Mouse (Mus musculus) lung, embryonic 15.5 days (tissue): ENCODE results near the gene Aldh1a2. TPM values are rescaled to one million over a fixed set of nuclear protein-coding genes. Genes with fewer than 3 reads are reported as not detected.
A peak's percentile ranks its signal among the peaks of the same experiment; 100 is the strongest.

Source experiments
- ATAC-seq: fragments of 200-750 bp; cut with Nextera tagmentation; 2 replicates; pipeline ENCODE4 v1.8.0; 2017; ENCODE audit warnings: moderate number of reproducible peaks, borderline replicate concordance; ENCODE audit not compliant: low FRiP score, low TSS enrichment; ENCODE audit errors: extremely low read depth
- H3K27ac ChIP-seq: fragments of 300-500 bp; sonication (generic); 2 replicates; pipeline ENCODE4 v1.5.1; 2015; ENCODE audit warnings: moderate library complexity, mild to moderate bottlenecking, inconsistent platforms
- H3K27me3 ChIP-seq: fragments of 300-500 bp; sonication (generic); 2 replicates; pipeline ENCODE4 v1.6.1; 2015; ENCODE audit warnings: inconsistent platforms
- H3K36me3 ChIP-seq: fragments of 300-500 bp; sonication (generic); 2 replicates; pipeline ENCODE4 v1.6.1; 2015; ENCODE audit warnings: inconsistent platforms
- H3K4me1 ChIP-seq: fragments of 300-500 bp; sonication (generic); 2 replicates; pipeline ENCODE4 v1.6.1; 2015; ENCODE audit warnings: inconsistent platforms
- H3K4me2 ChIP-seq: fragments of 300-500 bp; sonication (generic); 2 replicates; pipeline ENCODE4 v1.6.1; 2015; ENCODE audit warnings: inconsistent platforms, mild to moderate bottlenecking, moderate library complexity
- H3K4me3 ChIP-seq: fragments of 300-500 bp; sonication (generic); 2 replicates; pipeline ENCODE4 v1.5.1; 2015; ENCODE audit warnings: mild to moderate bottlenecking, inconsistent platforms
- H3K9ac ChIP-seq: fragments of 300-500 bp; sonication (generic); 2 replicates; pipeline ENCODE4 v1.6.1; 2015; ENCODE audit warnings: inconsistent platforms
- H3K9me3 ChIP-seq: fragments of 300-500 bp; sonication (generic); 2 replicates; pipeline ENCODE4 v1.6.1; 2016; ENCODE audit warnings: inconsistent platforms
- WGBS: fragments of 180-500 bp; shearing (Covaris S2); methylation state at CpG from one replicate; pipeline ENCODE4 v1.1.7; 2015; 5-methylcytosine and 5-hydroxymethylcytosine counted together
- polyA plus RNA-seq: library from polyadenylated mRNA; unstranded; fragments of >200 nt; fragmentation: Nextera tagmentation; extraction: Ambion mirVana; gene quantifications from 2 replicates; pipeline ENCODE4 v1.2.1, GENCODE M21; 2015

Aldh1a2 gene
- polyA plus RNA-seq, result 30.6 and 37.3 TPM in 2 replicates

GRCm38 (mm10) chr9:71215248-71216035 lies at the start of gene Aldh1a2:
Gene Aldh1a2, plus strand, starts transcription at chr9:71215789.
- 1% methylated on average over 97 of the region's 97 CpGs for WGBS
- H3K9me3 ChIP-seq, result no peaks in the 10 kb centered on the region
- H3K36me3 ChIP-seq, result no peaks in the 10 kb centered on the region
- H3K4me3 ChIP-seq, result peak within 1 kb of the TSS; percentile 48
- H3K9ac ChIP-seq, result peak within 1 kb of the TSS; percentile 16; the same call in 1 of the 2 replicates
- H3K27me3 ChIP-seq, result peaks cover 83% of the 10 kb centered on the region
- no peak within 1 kb of the TSS for H3K27ac ChIP-seq
- peak within 1 kb of the TSS; percentile 88 for H3K4me2 ChIP-seq
- peaks cover 14% of the 10 kb centered on the region for H3K4me1 ChIP-seq
- peak; percentile 83 for ATAC-seq

GRCm38 (mm10) chr9:71166019-71166705 lies 49.4 kb upstream of the Aldh1a2 start:
- H3K36me3 ChIP-seq, result no peaks in the 10 kb centered on the region
- no peaks in the 10 kb centered on the region for H3K9me3 ChIP-seq
- 82% methylated on average over 5 of the region's 5 CpGs for WGBS
- H3K27ac ChIP-seq, result no peak overlapping the region
- no peaks in the 10 kb centered on the region for H3K27me3 ChIP-seq
- no peak overlapping the region for H3K4me2 ChIP-seq
- H3K4me3 ChIP-seq, result no peak overlapping the region
- peaks cover 18% of the 10 kb centered on the region for H3K4me1 ChIP-seq
- no peak for ATAC-seq
- no peak overlapping the region for H3K9ac ChIP-seq

GRCm38 (mm10) chr9:71166871-71167465 lies 48.6 kb upstream of the Aldh1a2 start:
- WGBS, result 56% methylated on average over 5 of the region's 5 CpGs
- Histone ChIP-seq H3K27me3 (no peaks in the 10 kb centered on the region), H3K9ac (no peak overlapping the region), H3K4me1 (peaks cover 18% of the 10 kb centered on the region), H3K4me3 (no peak overlapping the region), H3K36me3 (no peaks in the 10 kb centered on the region), H3K4me2 (no peak overlapping the region), H3K9me3 (no peaks in the 10 kb centered on the region), H3K27ac (no peak overlapping the region)
- peak; percentile 35; the same call in 1 of the 2 replicates for ATAC-seq

- H3K27me3 ChIP-seq, result no peaks in the 10 kb centered on the region
- no peaks in the 10 kb centered on the region for H3K36me3 ChIP-seq
- H3K4me3 ChIP-seq, result no peak overlapping the region
- 36% methylated on average over 2 of the region's 2 CpGs for WGBS
- H3K27ac ChIP-seq, result peak overlapping the region; percentile 66; the same call in 1 of the 2 replicates
- H3K4me2 ChIP-seq, result no peak overlapping the region
- H3K4me1 ChIP-seq, result peaks cover 18% of the 10 kb centered on the region
- H3K9ac ChIP-seq, result no peak overlapping the region
- ATAC-seq, result peak; percentile 19; the same call in 1 of the 2 replicates
- H3K9me3 ChIP-seq, result no peaks in the 10 kb centered on the region
These were observed 47.9 kb upstream of the Aldh1a2 start for GRCm38 (mm10) chr9:71167473-71168215.

- Histone ChIP-seq H3K9me3 (no peaks in the 10 kb centered on the region), H3K27me3 (no peaks in the 10 kb centered on the region), H3K4me2 (peak within 1 kb of the TSS; percentile 27; the same call in 1 of the 2 replicates), H3K27ac (peak within 1 kb of the TSS; percentile 66; the same call in 1 of the 2 replicates), H3K9ac (no peak within 1 kb of the TSS), H3K4me3 (no peak within 1 kb of the TSS), H3K36me3 (no peaks in the 10 kb centered on the region), H3K4me1 (peaks cover 18% of the 10 kb centered on the region)
- WGBS, result 26% methylated on average over 12 of the region's 12 CpGs
- ATAC-seq, result no peak
These were observed 47.1 kb upstream of the Aldh1a2 start, which contains the start of gene Aqp9 for GRCm38 (mm10) chr9:71168511-71168910. Gene Aqp9, minus strand, starts transcription at chr9:71168682.

GRCm38 (mm10) chr9:71173533-71173932 lies 42.1 kb upstream of the Aldh1a2 start:
- no peak for ATAC-seq
- Histone ChIP-seq H3K27me3 (no peaks in the 10 kb centered on the region), H3K4me1 (peaks cover 6% of the 10 kb centered on the region; the same call in 1 of the 2 replicates), H3K9me3 (no peaks in the 10 kb centered on the region), H3K27ac (no peak overlapping the region), H3K4me2 (no peak overlapping the region), H3K4me3 (no peak overlapping the region), H3K36me3 (no peaks in the 10 kb centered on the region), H3K9ac (no peak overlapping the region)
- 56% methylated on average over 9 of the region's 9 CpGs for WGBS

GRCm38 (mm10) chr9:71174316-71174975 lies 41.1 kb upstream of the Aldh1a2 start:
- no peak for ATAC-seq
- no peaks in the 10 kb centered on the region for H3K36me3 ChIP-seq
- H3K9ac ChIP-seq, result no peak overlapping the region
- 63% methylated on average over 5 of the region's 5 CpGs for WGBS
- no peaks in the 10 kb centered on the region for H3K4me1 ChIP-seq
- H3K27ac ChIP-seq, result no peak overlapping the region
- no peak overlapping the region for H3K4me3 ChIP-seq
- no peaks in the 10 kb centered on the region for H3K27me3 ChIP-seq
- H3K4me2 ChIP-seq, result no peak overlapping the region
- H3K9me3 ChIP-seq, result no peaks in the 10 kb centered on the region

GRCm38 (mm10) chr9:71175686-71176085 lies 39.9 kb upstream of the Aldh1a2 start:
- H3K4me1 ChIP-seq, result no peaks in the 10 kb centered on the region
- H3K4me2 ChIP-seq, result no peak overlapping the region
- H3K27me3 ChIP-seq, result no peaks in the 10 kb centered on the region
- H3K4me3 ChIP-seq, result no peak overlapping the region
- H3K27ac ChIP-seq, result no peak overlapping the region
- 82% methylated on average over 1 of the region's 1 CpGs for WGBS
- H3K9me3 ChIP-seq, result no peaks in the 10 kb centered on the region
- no peak for ATAC-seq
- no peak overlapping the region for H3K9ac ChIP-seq
- H3K36me3 ChIP-seq, result no peaks in the 10 kb centered on the region

GRCm38 (mm10) chr9:71179276-71179896 lies 36.2 kb upstream of the Aldh1a2 start:
- H3K9ac ChIP-seq, result no peak overlapping the region
- no peak overlapping the region for H3K4me2 ChIP-seq
- no peak overlapping the region for H3K27ac ChIP-seq
- H3K27me3 ChIP-seq, result no peaks in the 10 kb centered on the region
- WGBS, result 47% methylated on average over 6 of the region's 6 CpGs
- H3K36me3 ChIP-seq, result no peaks in the 10 kb centered on the region
- peak; percentile 8; the same call in 1 of the 2 replicates for ATAC-seq
- no peak overlapping the region for H3K4me3 ChIP-seq
- H3K9me3 ChIP-seq, result no peaks in the 10 kb centered on the region
- H3K4me1 ChIP-seq, result no peaks in the 10 kb centered on the region

- WGBS, result 59% methylated on average over 8 of the region's 8 CpGs
- no peak overlapping the region for H3K4me2 ChIP-seq
- no peak overlapping the region for H3K27ac ChIP-seq
- H3K36me3 ChIP-seq, result no peaks in the 10 kb centered on the region
- no peaks in the 10 kb centered on the region for H3K4me1 ChIP-seq
- no peaks in the 10 kb centered on the region for H3K27me3 ChIP-seq
- no peak overlapping the region for H3K9ac ChIP-seq
- no peaks in the 10 kb centered on the region for H3K9me3 ChIP-seq
- H3K4me3 ChIP-seq, result no peak overlapping the region
- peak; percentile 46; the same call in 1 of the 2 replicates for ATAC-seq
These were observed 35.5 kb upstream of the Aldh1a2 start for GRCm38 (mm10) chr9:71179964-71180700.
